Mouse (Mus musculus) lung, embryonic 15.5 days (tissue): Measurements from ENCODE around the gene Alcam. TPM values are rescaled to one million over a fixed set of nuclear protein-coding genes. Genes with fewer than 3 reads are reported as not detected.
A peak's percentile ranks its signal among the peaks of the same experiment; 100 is the strongest.

ENCODE experiments used
- ATAC-seq: fragments of 200-750 bp; cut with Nextera tagmentation; 2 replicates; pipeline ENCODE4 v1.8.0; 2017; ENCODE audit warnings: moderate number of reproducible peaks, borderline replicate concordance; ENCODE audit not compliant: low FRiP score, low TSS enrichment; ENCODE audit errors: extremely low read depth
- H3K27ac ChIP-seq: fragments of 300-500 bp; sonication (generic); 2 replicates; pipeline ENCODE4 v1.5.1; 2015; ENCODE audit warnings: moderate library complexity, mild to moderate bottlenecking, inconsistent platforms
- H3K27me3 ChIP-seq: fragments of 300-500 bp; sonication (generic); 2 replicates; pipeline ENCODE4 v1.6.1; 2015; ENCODE audit warnings: inconsistent platforms
- H3K36me3 ChIP-seq: fragments of 300-500 bp; sonication (generic); 2 replicates; pipeline ENCODE4 v1.6.1; 2015; ENCODE audit warnings: inconsistent platforms
- H3K4me1 ChIP-seq: fragments of 300-500 bp; sonication (generic); 2 replicates; pipeline ENCODE4 v1.6.1; 2015; ENCODE audit warnings: inconsistent platforms
- H3K4me2 ChIP-seq: fragments of 300-500 bp; sonication (generic); 2 replicates; pipeline ENCODE4 v1.6.1; 2015; ENCODE audit warnings: inconsistent platforms, mild to moderate bottlenecking, moderate library complexity
- H3K4me3 ChIP-seq: fragments of 300-500 bp; sonication (generic); 2 replicates; pipeline ENCODE4 v1.5.1; 2015; ENCODE audit warnings: mild to moderate bottlenecking, inconsistent platforms
- H3K9ac ChIP-seq: fragments of 300-500 bp; sonication (generic); 2 replicates; pipeline ENCODE4 v1.6.1; 2015; ENCODE audit warnings: inconsistent platforms
- H3K9me3 ChIP-seq: fragments of 300-500 bp; sonication (generic); 2 replicates; pipeline ENCODE4 v1.6.1; 2016; ENCODE audit warnings: inconsistent platforms
- WGBS: fragments of 180-500 bp; shearing (Covaris S2); methylation state at CpG from one replicate; pipeline ENCODE4 v1.1.7; 2015; 5-methylcytosine and 5-hydroxymethylcytosine counted together
- polyA plus RNA-seq: library from polyadenylated mRNA; unstranded; fragments of >200 nt; fragmentation: Nextera tagmentation; extraction: Ambion mirVana; gene quantifications from 2 replicates; pipeline ENCODE4 v1.2.1, GENCODE M21; 2015

The Alcam gene
- polyA plus RNA-seq, 1 experiment from 2014 or later = 31.0 TPM

DNA sequence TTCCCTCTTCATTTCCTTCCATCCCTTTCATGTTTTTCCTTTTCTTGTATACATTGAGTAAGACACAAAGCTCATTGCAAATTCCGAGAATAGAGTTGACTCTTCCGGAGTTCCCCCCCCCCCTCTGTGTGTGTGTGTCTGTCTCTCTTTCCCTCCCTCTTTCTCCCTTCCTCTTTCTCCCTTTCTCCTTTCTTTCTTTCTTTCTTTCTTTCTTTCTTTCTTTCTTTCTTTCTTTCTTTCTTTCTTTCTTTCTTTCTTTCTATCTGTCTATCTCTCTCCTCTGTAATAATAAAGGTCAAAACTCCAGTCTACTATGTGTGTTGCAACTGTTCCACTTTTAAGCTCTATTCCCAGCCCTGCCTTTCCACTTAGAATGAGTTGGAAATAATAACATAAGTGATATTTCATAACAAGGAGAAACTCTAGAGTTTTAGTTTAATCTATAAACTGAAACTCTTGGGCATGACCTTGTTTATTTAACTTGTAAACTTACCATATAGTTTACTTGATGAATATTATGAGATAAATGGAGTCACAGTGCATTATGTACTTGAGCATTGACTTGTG lies 110.3 kb downstream of the Alcam start:
- Histone ChIP-seq H3K9me3 (no peaks in the 10 kb centered on the region), H3K9ac (no peak overlapping the region), H3K36me3 (no peaks in the 10 kb centered on the region), H3K27ac (peak overlapping the region; percentile 58), H3K4me2 (peak overlapping the region; percentile 2; the same call in 1 of the 2 replicates), H3K27me3 (no peaks in the 10 kb centered on the region), H3K4me3 (no peak overlapping the region), H3K4me1 (0 out of 2 replicates have a peak, but pooled peaks cover 5% of the 10 kb centered on the region)
- WGBS = 20% methylated on average over 2 of the region's 2 CpGs
- ATAC-seq = no peak; the same call in 1 of the 2 replicates

DNA sequence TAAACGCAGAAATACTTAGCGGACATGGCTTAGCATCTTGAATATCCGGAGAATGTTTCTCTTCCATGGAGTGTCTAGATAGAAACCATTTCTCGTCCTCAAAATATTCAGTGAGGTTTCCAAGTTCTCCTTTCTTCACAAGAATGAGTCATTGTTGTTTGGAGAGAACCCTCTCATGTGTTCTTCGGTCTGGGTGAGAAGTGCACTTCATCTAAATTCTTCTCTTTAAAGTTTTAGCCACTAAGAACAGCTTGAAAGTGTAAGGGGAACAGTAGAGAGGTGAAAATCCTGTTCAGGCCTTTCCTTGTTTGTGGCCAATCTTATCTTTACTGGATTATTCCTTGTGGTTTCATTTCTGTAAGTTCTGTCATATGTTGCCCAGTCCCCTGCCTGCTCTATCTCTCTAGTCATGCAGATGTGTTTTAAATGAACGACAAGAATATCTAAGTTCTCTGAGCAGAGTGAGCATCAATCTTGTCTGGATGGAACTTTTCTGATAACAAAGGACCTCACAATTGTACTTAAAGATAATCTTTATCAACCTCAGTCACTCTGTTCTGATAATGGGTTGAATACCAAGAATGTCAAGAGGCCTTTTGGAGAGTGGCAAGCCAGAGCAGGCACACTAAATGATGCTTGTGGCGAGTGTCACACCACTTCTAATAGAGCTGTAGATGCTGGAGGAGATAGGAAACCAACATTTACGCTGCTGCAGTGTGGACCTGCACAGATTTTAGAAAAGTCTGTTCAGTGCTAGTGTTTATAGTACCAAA lies 111.0 kb downstream of the Alcam start:
- Histone ChIP-seq H3K4me1 (0 out of 2 replicates have a peak, but pooled peaks cover 5% of the 10 kb centered on the region), H3K9ac (no peak overlapping the region), H3K27me3 (no peaks in the 10 kb centered on the region), H3K27ac (peak overlapping the region; percentile 58), H3K36me3 (no peaks in the 10 kb centered on the region), H3K4me2 (peak overlapping the region; percentile 2; the same call in 1 of the 2 replicates), H3K4me3 (no peak overlapping the region), H3K9me3 (no peaks in the 10 kb centered on the region)
- ATAC-seq = peak; percentile 70; the same call in 1 of the 2 replicates
- WGBS = 44% methylated on average over 8 of the region's 8 CpGs

GRCm38 (mm10) chr16:52334084-52334483 lies 119.8 kb downstream of the Alcam start:
- H3K9ac ChIP-seq = no peak overlapping the region
- no peaks in the 10 kb centered on the region for H3K36me3 ChIP-seq
- 49% methylated on average over 4 of the region's 4 CpGs for WGBS
- no peak for ATAC-seq
- H3K9me3 ChIP-seq = no peaks in the 10 kb centered on the region
- no peak overlapping the region for H3K4me3 ChIP-seq
- peak overlapping the region; percentile 55 for H3K27ac ChIP-seq
- H3K4me2 ChIP-seq = no peak overlapping the region
- peaks cover 7% of the 10 kb centered on the region for H3K4me1 ChIP-seq
- no peaks in the 10 kb centered on the region for H3K27me3 ChIP-seq

DNA sequence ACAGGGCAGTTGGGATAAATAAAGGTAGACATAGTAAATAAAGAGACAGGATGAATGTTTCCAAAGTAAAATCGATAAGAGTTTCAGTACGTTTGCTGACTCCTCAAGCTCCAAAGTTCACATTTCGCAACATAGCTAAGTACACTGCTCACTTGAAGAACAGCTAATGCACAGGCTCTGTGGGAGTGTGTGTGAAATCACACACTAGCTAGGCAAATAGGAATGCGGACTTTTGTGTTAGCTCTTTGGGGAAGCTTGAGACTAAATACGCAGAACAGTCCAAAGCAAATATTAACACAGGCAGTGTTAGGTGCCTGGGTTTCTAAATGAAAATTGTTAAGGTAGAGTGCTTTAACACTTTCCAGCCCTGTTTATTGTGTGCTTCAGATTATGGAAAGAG lies 120.2 kb downstream of the Alcam start:
- peak; percentile 88 for ATAC-seq
- peak overlapping the region; percentile 88 for H3K27ac ChIP-seq
- peaks cover 7% of the 10 kb centered on the region for H3K4me1 ChIP-seq
- H3K27me3 ChIP-seq = no peaks in the 10 kb centered on the region
- H3K9ac ChIP-seq = no peak overlapping the region
- H3K9me3 ChIP-seq = no peaks in the 10 kb centered on the region
- no peak overlapping the region for H3K4me3 ChIP-seq
- WGBS = 51% methylated on average over 5 of the region's 5 CpGs
- H3K36me3 ChIP-seq = no peaks in the 10 kb centered on the region
- H3K4me2 ChIP-seq = no peak overlapping the region

GRCm38 (mm10) chr16:52331341-52331830 lies 122.5 kb downstream of the Alcam start:
- Histone ChIP-seq H3K4me2 (no peak overlapping the region), H3K9ac (no peak overlapping the region), H3K9me3 (no peaks in the 10 kb centered on the region), H3K4me3 (no peak overlapping the region), H3K4me1 (peaks cover 7% of the 10 kb centered on the region), H3K36me3 (no peaks in the 10 kb centered on the region), H3K27ac (no peak overlapping the region), H3K27me3 (no peaks in the 10 kb centered on the region)
- 85% methylated on average over 3 of the region's 3 CpGs for WGBS
- ATAC-seq = no peak

- H3K9ac ChIP-seq = no peak overlapping the region
- no peaks in the 10 kb centered on the region for H3K27me3 ChIP-seq
- no peaks in the 10 kb centered on the region for H3K9me3 ChIP-seq
- no peak overlapping the region for H3K27ac ChIP-seq
- H3K4me2 ChIP-seq = no peak overlapping the region
- no peak for ATAC-seq
- H3K4me3 ChIP-seq = no peak overlapping the region
- no peaks in the 10 kb centered on the region for H3K4me1 ChIP-seq
- WGBS = 33% methylated on average over 2 of the region's 2 CpGs
- H3K36me3 ChIP-seq = no peaks in the 10 kb centered on the region
Observed at GRCm38 (mm10) chr16:52329420-52329819, 124.5 kb downstream of the Alcam start.

- H3K27ac ChIP-seq = no peak overlapping the region
- no peak overlapping the region for H3K4me2 ChIP-seq
- H3K27me3 ChIP-seq = no peaks in the 10 kb centered on the region
- H3K36me3 ChIP-seq = no peaks in the 10 kb centered on the region
- ATAC-seq = no peak
- H3K4me3 ChIP-seq = no peak overlapping the region
- WGBS = 35% methylated on average over 1 of the region's 1 CpGs
- H3K9ac ChIP-seq = no peak overlapping the region
- H3K4me1 ChIP-seq = no peaks in the 10 kb centered on the region
- no peaks in the 10 kb centered on the region for H3K9me3 ChIP-seq
Observed at GRCm38 (mm10) chr16:52319229-52319628, 134.6 kb downstream of the Alcam start.

GRCm38 (mm10) chr16:52311073-52311472 lies 142.8 kb downstream of the Alcam start:
- H3K9me3 ChIP-seq = no peaks in the 10 kb centered on the region
- no peaks in the 10 kb centered on the region for H3K4me1 ChIP-seq
- peak overlapping the region; percentile 34 for H3K4me2 ChIP-seq
- H3K9ac ChIP-seq = no peak overlapping the region
- no peaks in the 10 kb centered on the region for H3K27me3 ChIP-seq
- no peaks in the 10 kb centered on the region for H3K36me3 ChIP-seq
- H3K27ac ChIP-seq = no peak overlapping the region
- 12% methylated on average over 9 of the region's 9 CpGs for WGBS
- peak; percentile 69; the same call in 1 of the 2 replicates for ATAC-seq
- no peak overlapping the region for H3K4me3 ChIP-seq

- ATAC-seq = no peak
- Histone ChIP-seq H3K27ac (no peak overlapping the region), H3K9ac (no peak overlapping the region), H3K4me1 (no peaks in the 10 kb centered on the region), H3K4me3 (no peak overlapping the region), H3K4me2 (no peak overlapping the region), H3K27me3 (no peaks in the 10 kb centered on the region), H3K9me3 (no peaks in the 10 kb centered on the region), H3K36me3 (no peaks in the 10 kb centered on the region)
- WGBS = 87% methylated on average over 2 of the region's 2 CpGs
Observed at GRCm38 (mm10) chr16:52307016-52307415, 146.9 kb downstream of the Alcam start.

GRCm38 (mm10) chr16:52303532-52303902 lies 150.4 kb downstream of the Alcam start:
- WGBS = 79% methylated on average over 4 of the region's 4 CpGs
- Histone ChIP-seq H3K9me3 (no peaks in the 10 kb centered on the region), H3K36me3 (no peaks in the 10 kb centered on the region), H3K4me1 (no peaks in the 10 kb centered on the region), H3K4me3 (no peak overlapping the region), H3K27me3 (no peaks in the 10 kb centered on the region), H3K4me2 (no peak overlapping the region), H3K9ac (no peak overlapping the region), H3K27ac (no peak overlapping the region)
- no peak for ATAC-seq

GRCm38 (mm10) chr16:52302790-52303531 lies 150.9 kb downstream of the Alcam start:
- Histone ChIP-seq H3K36me3 (no peaks in the 10 kb centered on the region), H3K27ac (no peak overlapping the region), H3K9ac (no peak overlapping the region), H3K9me3 (no peaks in the 10 kb centered on the region), H3K4me3 (no peak overlapping the region), H3K27me3 (no peaks in the 10 kb centered on the region), H3K4me2 (no peak overlapping the region), H3K4me1 (no peaks in the 10 kb centered on the region)
- 87% methylated on average over 9 of the region's 9 CpGs for WGBS
- ATAC-seq = no peak

- Histone ChIP-seq H3K9ac (no peak overlapping the region), H3K4me2 (no peak overlapping the region), H3K27me3 (no peaks in the 10 kb centered on the region), H3K36me3 (no peaks in the 10 kb centered on the region), H3K4me3 (no peak overlapping the region), H3K27ac (no peak overlapping the region), H3K9me3 (no peaks in the 10 kb centered on the region), H3K4me1 (no peaks in the 10 kb centered on the region)
- 89% methylated on average over 7 of the region's 7 CpGs for WGBS
- ATAC-seq = no peak
Observed at GRCm38 (mm10) chr16:52301730-52302129, 152.1 kb downstream of the Alcam start.
